Mouse (Mus musculus): ENCODE data around the gene Gclm. TPM values are rescaled to one million over a fixed set of nuclear protein-coding genes. Genes with fewer than 3 reads are reported as not detected.

Gclm gene
- total and polyA plus RNA-seq, 3 experiments: 20.7 to 51.4 (median 44.8) TPM

DNA sequence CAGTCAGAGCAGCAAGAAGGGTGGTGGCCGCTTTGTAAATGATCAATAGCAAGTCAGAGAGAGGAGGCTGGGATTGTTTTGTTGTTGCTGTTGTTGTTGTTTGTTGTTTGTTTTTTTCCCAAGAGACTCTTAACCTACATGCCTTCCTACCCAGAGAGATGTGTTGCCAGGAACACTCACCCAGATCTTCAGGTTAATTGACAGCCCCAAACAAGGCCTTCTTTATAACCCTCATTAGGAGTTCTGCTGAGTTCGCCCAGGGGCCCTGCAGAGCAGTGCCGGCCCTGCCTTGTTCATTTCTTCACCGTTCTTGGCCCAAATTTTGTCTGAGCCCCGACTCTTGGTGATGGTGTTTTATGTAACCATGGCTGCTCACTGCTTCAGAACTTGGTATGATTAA, 44.9 kb upstream of the Gclm start:
- Histone ChIP-seq H3K27ac (no peak overlapping the region), H3K36me3 (ENCODE audit: control insufficient read depth, insufficient read depth, low read length) (no peaks in the 10 kb centered on the region), H3K4me1 (ENCODE audit: control insufficient read depth, insufficient read depth, low read length) (no peaks in the 10 kb centered on the region), H3K9ac (ENCODE audit: low read depth, low read length) (no peak overlapping the region), H3K79me2 (replicated peaks; ENCODE audit: control insufficient read depth, insufficient read depth, low read length) (no peaks in the 10 kb centered on the region), H3K4me3 (no peak overlapping the region), H3K27me3 (ENCODE audit: control insufficient read depth, insufficient read depth, low read length) (no peaks in the 10 kb centered on the region)
- TF ChIP-seq POLR2A (IDR thresholded peaks at IDR 0.05; ENCODE audit: insufficient read depth, low read depth, low read length) (no peak), EP300 (IDR thresholded peaks at IDR 0.05; ENCODE audit: insufficient read depth, low read depth, low read length) (no peak), CTCF (IDR thresholded peaks at IDR 0.05) (no peak)
- intact Hi-C loops (cut with DNase I): no loop called here
- DNase-seq: no peak
- WGBS: 92% methylated on average over 5 of the region's 5 CpGs

DNA sequence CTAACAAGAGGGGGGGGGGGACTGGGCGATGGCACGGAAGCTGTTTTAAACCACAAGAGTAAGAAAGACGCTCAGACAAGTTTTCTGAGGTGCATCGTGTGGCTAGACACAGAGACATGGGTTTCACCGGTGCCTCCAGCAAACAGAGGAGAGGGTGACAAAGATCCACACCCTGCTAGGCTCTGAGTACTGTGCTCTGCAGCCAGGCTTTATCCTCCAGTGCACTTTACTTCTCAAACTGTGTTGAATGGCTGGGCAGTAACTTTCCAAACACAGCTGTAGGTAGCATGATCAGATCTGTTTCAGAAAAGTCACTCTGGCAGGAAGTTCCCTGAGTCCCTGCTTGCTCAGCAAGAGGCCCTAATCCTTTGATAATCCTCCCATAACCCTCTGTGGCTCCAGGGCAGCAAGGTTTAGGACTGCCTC, 43.0 kb upstream of the Gclm start:
- Histone ChIP-seq H3K36me3 (ENCODE audit: control insufficient read depth, insufficient read depth, low read length) (no peaks in the 10 kb centered on the region), H3K4me1 (ENCODE audit: control insufficient read depth, insufficient read depth, low read length) (no peaks in the 10 kb centered on the region), H3K79me2 (replicated peaks; ENCODE audit: control insufficient read depth, insufficient read depth, low read length) (no peaks in the 10 kb centered on the region), H3K27ac (no peak overlapping the region), H3K4me3 (no peak overlapping the region), H3K9ac (ENCODE audit: low read depth, low read length) (no peak overlapping the region), H3K27me3 (ENCODE audit: control insufficient read depth, insufficient read depth, low read length) (no peaks in the 10 kb centered on the region)
- TF ChIP-seq CTCF (IDR thresholded peaks at IDR 0.05): no peak
- TF ChIP-seq POLR2A (IDR thresholded peaks at IDR 0.05; ENCODE audit: insufficient read depth, low read depth, low read length): no peak
- no peak for TF ChIP-seq EP300 (IDR thresholded peaks at IDR 0.05; ENCODE audit: insufficient read depth, low read depth, low read length)
- intact Hi-C loops (cut with DNase I): no loop called here
- no peak for DNase-seq
- WGBS: 43% methylated on average over 5 of the region's 5 CpGs

DNA sequence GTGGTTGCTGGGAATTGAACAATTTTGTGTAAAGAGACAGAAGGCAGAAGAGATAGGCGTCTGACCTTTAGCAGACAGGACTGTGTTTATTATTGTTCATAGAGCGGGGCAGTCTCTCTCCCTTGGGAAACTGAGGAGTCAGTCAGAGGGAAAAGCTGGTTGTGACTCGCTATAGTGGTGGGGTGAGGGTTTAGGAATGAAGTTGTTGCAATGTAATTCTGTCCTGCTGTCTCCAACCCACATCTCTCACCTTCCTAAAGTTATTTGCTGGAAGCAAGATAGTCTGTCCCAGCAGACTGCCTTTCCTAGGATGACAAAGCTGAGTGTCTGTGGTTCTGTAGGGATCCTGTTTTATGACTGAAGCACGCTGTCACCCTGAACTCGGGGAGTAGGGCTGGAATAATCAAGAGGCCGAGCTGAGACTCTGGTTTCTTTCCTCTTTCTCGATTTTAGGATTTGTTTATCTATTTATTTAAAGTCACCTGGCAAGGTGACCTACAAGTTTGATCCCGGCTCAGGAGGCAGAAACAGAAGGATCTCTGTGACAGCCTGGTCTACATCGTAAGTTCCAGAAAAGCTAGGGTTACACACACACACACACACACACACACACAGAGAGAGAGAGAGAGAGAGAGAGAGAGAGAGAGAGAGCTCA, 41.6 kb upstream of the Gclm start:
- H3K27ac ChIP-seq: no peak overlapping the region
- TF ChIP-seq CTCF (IDR thresholded peaks at IDR 0.05): no peak
- no peak for TF ChIP-seq POLR2A (IDR thresholded peaks at IDR 0.05; ENCODE audit: insufficient read depth, low read depth, low read length)
- no peak for TF ChIP-seq EP300 (IDR thresholded peaks at IDR 0.05; ENCODE audit: insufficient read depth, low read depth, low read length)
- no peaks in the 10 kb centered on the region for H3K36me3 ChIP-seq (ENCODE audit: control insufficient read depth, insufficient read depth, low read length)
- no peaks in the 10 kb centered on the region for H3K27me3 ChIP-seq (ENCODE audit: control insufficient read depth, insufficient read depth, low read length)
- no peaks in the 10 kb centered on the region for H3K4me1 ChIP-seq (ENCODE audit: control insufficient read depth, insufficient read depth, low read length)
- DNase-seq: no peak
- 77% methylated on average over 9 of the region's 9 CpGs for WGBS
- no peak overlapping the region for H3K4me3 ChIP-seq
- no peaks in the 10 kb centered on the region for H3K79me2 ChIP-seq (replicated peaks; ENCODE audit: control insufficient read depth, insufficient read depth, low read length)
- intact Hi-C loops (cut with DNase I): no loop called here
- H3K9ac ChIP-seq (ENCODE audit: low read depth, low read length): no peak overlapping the region

DNA sequence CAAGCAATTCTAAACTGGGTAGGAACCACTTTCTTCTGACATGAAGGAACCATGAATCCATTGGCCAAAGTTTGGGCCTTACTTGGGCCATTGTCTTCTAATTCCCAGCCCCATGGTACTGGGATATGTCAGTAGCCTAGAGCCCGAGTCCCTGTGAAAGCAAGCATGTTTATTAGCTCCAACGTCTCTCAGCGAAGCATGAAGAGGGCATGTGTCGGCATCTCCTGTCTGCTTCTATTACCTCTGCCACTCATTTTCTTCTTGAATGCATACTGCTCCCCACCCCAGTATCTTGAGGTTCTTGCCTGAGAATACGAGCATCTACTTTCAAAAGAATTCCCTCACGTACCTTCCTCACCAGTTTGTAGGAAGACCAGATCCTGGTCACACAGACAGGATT, 39.6 kb upstream of the Gclm start:
- no peak for DNase-seq
- Histone ChIP-seq H3K36me3 (ENCODE audit: control insufficient read depth, insufficient read depth, low read length) (no peaks in the 10 kb centered on the region), H3K27me3 (ENCODE audit: control insufficient read depth, insufficient read depth, low read length) (no peaks in the 10 kb centered on the region), H3K9ac (ENCODE audit: low read depth, low read length) (no peak overlapping the region), H3K27ac (no peak overlapping the region), H3K4me1 (ENCODE audit: control insufficient read depth, insufficient read depth, low read length) (no peaks in the 10 kb centered on the region), H3K4me3 (no peak overlapping the region), H3K79me2 (replicated peaks; ENCODE audit: control insufficient read depth, insufficient read depth, low read length) (no peaks in the 10 kb centered on the region)
- intact Hi-C loops (cut with DNase I): no loop called here
- 92% methylated on average over 6 of the region's 6 CpGs for WGBS
- TF ChIP-seq POLR2A (IDR thresholded peaks at IDR 0.05; ENCODE audit: insufficient read depth, low read depth, low read length) (no peak), EP300 (IDR thresholded peaks at IDR 0.05; ENCODE audit: insufficient read depth, low read depth, low read length) (no peak), CTCF (IDR thresholded peaks at IDR 0.05) (no peak)

GRCm38 (mm10) chr3:122206279-122207070, 38.9 kb upstream of the Gclm start:
- intact Hi-C loops (cut with DNase I): no loop called here
- no peak overlapping the region for H3K9ac ChIP-seq (ENCODE audit: low read depth, low read length)
- H3K36me3 ChIP-seq (ENCODE audit: control insufficient read depth, insufficient read depth, low read length): no peaks in the 10 kb centered on the region
- H3K4me1 ChIP-seq (ENCODE audit: control insufficient read depth, insufficient read depth, low read length): no peaks in the 10 kb centered on the region
- no peaks in the 10 kb centered on the region for H3K79me2 ChIP-seq (replicated peaks; ENCODE audit: control insufficient read depth, insufficient read depth, low read length)
- TF ChIP-seq CTCF (IDR thresholded peaks at IDR 0.05) (no peak), POLR2A (IDR thresholded peaks at IDR 0.05; ENCODE audit: insufficient read depth, low read depth, low read length) (no peak), EP300 (IDR thresholded peaks at IDR 0.05; ENCODE audit: insufficient read depth, low read depth, low read length) (no peak)
- 60% methylated on average over 8 of the region's 8 CpGs for WGBS
- H3K27ac ChIP-seq: no peak overlapping the region
- no peak overlapping the region for H3K4me3 ChIP-seq
- DNase-seq: no peak
- no peaks in the 10 kb centered on the region for H3K27me3 ChIP-seq (ENCODE audit: control insufficient read depth, insufficient read depth, low read length)

GRCm38 (mm10) chr3:122207766-122208165, 37.6 kb upstream of the Gclm start:
- Histone ChIP-seq H3K79me2 (replicated peaks; ENCODE audit: control insufficient read depth, insufficient read depth, low read length) (no peaks in the 10 kb centered on the region), H3K36me3 (ENCODE audit: control insufficient read depth, insufficient read depth, low read length) (no peaks in the 10 kb centered on the region), H3K4me1 (ENCODE audit: control insufficient read depth, insufficient read depth, low read length) (no peaks in the 10 kb centered on the region), H3K4me3 (no peak overlapping the region), H3K27ac (no peak overlapping the region), H3K27me3 (ENCODE audit: control insufficient read depth, insufficient read depth, low read length) (no peaks in the 10 kb centered on the region), H3K9ac (ENCODE audit: low read depth, low read length) (no peak overlapping the region)
- intact Hi-C loops (cut with DNase I): no loop called here
- DNase-seq: no peak
- TF ChIP-seq CTCF (IDR thresholded peaks at IDR 0.05) (no peak), POLR2A (IDR thresholded peaks at IDR 0.05; ENCODE audit: insufficient read depth, low read depth, low read length) (no peak), EP300 (IDR thresholded peaks at IDR 0.05; ENCODE audit: insufficient read depth, low read depth, low read length) (no peak)
- WGBS: 87% methylated on average over 6 of the region's 6 CpGs
